Mouse (Mus musculus) CH12.LX (cell line): ENCODE measurements at regions not wholly inside any gene's neighbourhood (a gene's known extent, or its start where the extent isn't known, plus 50 kb on each side); places are given as distances from the start of the nearest gene placed in this dataset.

ENCODE experiments used
- DNase-seq: peaks from one replicate; pipeline ENCODE4 v3.0.0-alpha.2; 2013; ENCODE audit errors: extremely low read depth
- H3K27ac ChIP-seq: 2 replicates; pipeline ENCODE4 v1.5.1; 2012; ENCODE audit warnings: low read depth, mild to moderate bottlenecking, control low read depth, moderate library complexity; ENCODE audit not compliant: insufficient read depth
- H3K27me3 ChIP-seq: replicated peaks from 2 replicates; pipeline ENCODE3; 2012; ENCODE audit warnings: inconsistent platforms
- H3K36me3 ChIP-seq, 2 experiments: replicated peaks in 1 of 2; 2 replicates each; pipeline versions ENCODE3 to v1.6.1; 2012; ENCODE audit warnings: inconsistent platforms in 1 of 2, low read length in 1 of 2, mild to moderate bottlenecking in 1 of 2, mixed read lengths in 1 of 2, moderate library complexity in 1 of 2; ENCODE audit not compliant: control insufficient read depth in 1 of 2, insufficient read depth in 1 of 2
- H3K4me1 ChIP-seq, 2 experiments: 2 replicates each; pipeline ENCODE4 v1.6.1; 2012; ENCODE audit warnings: inconsistent platforms in 1 of 2, moderate library complexity in 1 of 2; ENCODE audit not compliant: insufficient read depth in 2 of 2, control insufficient read depth in 1 of 2
- H3K4me2 ChIP-seq: 2 replicates; pipeline ENCODE4 v1.6.1; 2012; ENCODE audit warnings: low read depth, mild to moderate bottlenecking, control low read depth; ENCODE audit not compliant: poor library complexity, insufficient read depth, severe bottlenecking
- H3K4me3 ChIP-seq, 3 experiments: fragments of 150-350 bp in 1 of 3; sonication (generic) in 1 of 3; replicated peaks in 1 of 3; 2 replicates each; pipeline versions ENCODE3 to v1.5.1; 2011 to 2012; ENCODE audit warnings: low read depth in 2 of 3, low read length in 2 of 3, mild to moderate bottlenecking in 2 of 3, moderate library complexity in 2 of 3, control low read depth in 1 of 3, improper control_type of control experiment in 1 of 3, inconsistent platforms in 1 of 3, mixed read lengths in 1 of 3; ENCODE audit not compliant: poor library complexity in 1 of 3
- H3K79me2 ChIP-seq: replicated peaks from 2 replicates; pipeline ENCODE4 v1.6.1; 2012; ENCODE audit warnings: mild to moderate bottlenecking, moderate library complexity; ENCODE audit not compliant: control insufficient read depth, poor library complexity, insufficient read depth, severe bottlenecking; ENCODE audit errors: extremely low read depth
- H3K9ac ChIP-seq: 2 replicates; pipeline ENCODE4 v1.6.1; 2012; ENCODE audit warnings: low read depth, mild to moderate bottlenecking, control low read depth, moderate library complexity; ENCODE audit not compliant: insufficient read depth
- H3K9me3 ChIP-seq: replicated peaks from 2 replicates; pipeline ENCODE3; 2012; ENCODE audit warnings: low read length, inconsistent platforms, mixed read lengths
- CTCF ChIP-seq, 2 experiments: IDR thresholded peaks in 1 of 2; conservative IDR thresholded peaks in 1 of 2; 2 replicates each; pipeline ENCODE4 v1.5.1; 2011 to 2012; ENCODE audit warnings: low read depth in 2 of 2, low read length in 2 of 2, improper control_type of control experiment in 1 of 2, inconsistent platforms in 1 of 2, mild to moderate bottlenecking in 1 of 2, moderate library complexity in 1 of 2
- E2F4 ChIP-seq: IDR thresholded peaks from 2 replicates; pipeline ENCODE4 v1.6.1; 2011; ENCODE audit warnings: low read depth, low read length, improper control_type of control experiment; ENCODE audit not compliant: insufficient replicate concordance
- EP300 ChIP-seq: IDR thresholded peaks from 2 replicates; pipeline ENCODE4 v1.6.1; 2011; ENCODE audit warnings: low read length, improper control_type of control experiment
- GABPA ChIP-seq: IDR thresholded peaks from 2 replicates; pipeline ENCODE4 v1.6.1; 2012; ENCODE audit warnings: low read depth, low read length, improper control_type of control experiment, inconsistent platforms; ENCODE audit not compliant: insufficient replicate concordance
- HCFC1 ChIP-seq: IDR thresholded peaks from 2 replicates; pipeline ENCODE4 v1.6.1; 2012; ENCODE audit warnings: low read depth, mild to moderate bottlenecking, inconsistent platforms, low read length, improper control_type of control experiment
- JUN ChIP-seq: IDR thresholded peaks from 2 replicates; pipeline ENCODE4 v1.6.1; 2011; ENCODE audit warnings: low read depth, mild to moderate bottlenecking, low read length, improper control_type of control experiment, moderate library complexity; ENCODE audit not compliant: insufficient read depth
- JUND ChIP-seq: conservative IDR thresholded peaks from 2 replicates; pipeline ENCODE4 v1.6.1; 2011; ENCODE audit warnings: low read depth, low read length, improper control_type of control experiment
- KAT2A ChIP-seq: IDR thresholded peaks from 2 replicates; pipeline ENCODE4 v1.6.1; 2012; ENCODE audit warnings: low read length, improper control_type of control experiment, inconsistent platforms; ENCODE audit not compliant: insufficient replicate concordance
- MEF2A ChIP-seq: IDR thresholded peaks from 2 replicates; pipeline ENCODE4 v1.6.1; 2014; ENCODE audit warnings: low read depth, mild to moderate bottlenecking, inconsistent platforms, low read length, improper control_type of control experiment, borderline replicate concordance
- MXI1 ChIP-seq: IDR thresholded peaks from 2 replicates; pipeline ENCODE4 v1.6.1; 2011; ENCODE audit warnings: mild to moderate bottlenecking, low read depth, low read length, improper control_type of control experiment
- NELFE ChIP-seq: IDR thresholded peaks from 2 replicates; pipeline ENCODE4 v1.6.1; 2011; ENCODE audit warnings: low read depth, low read length, improper control_type of control experiment
- NRF1 ChIP-seq: IDR thresholded peaks from 2 replicates; pipeline ENCODE4 v1.6.1; 2014; ENCODE audit warnings: low read depth, mild to moderate bottlenecking, inconsistent platforms, low read length, improper control_type of control experiment, moderate library complexity
- PAX5 ChIP-seq: IDR thresholded peaks from 2 replicates; pipeline ENCODE4 v1.6.1; 2012; ENCODE audit warnings: low read length, inconsistent platforms, mixed read lengths
- POLR2A ChIP-seq: IDR thresholded peaks from 2 replicates; pipeline ENCODE4 v1.6.1; 2011; ENCODE audit warnings: low read depth, mild to moderate bottlenecking, improper control_type of control experiment, low read length
- TCF12 ChIP-seq: IDR thresholded peaks from 2 replicates; pipeline ENCODE4 v1.6.1; 2014; ENCODE audit warnings: low read depth, mild to moderate bottlenecking, inconsistent platforms, low read length, improper control_type of control experiment
- UBTF ChIP-seq: IDR thresholded peaks from 2 replicates; pipeline ENCODE4 v1.6.1; 2012; ENCODE audit warnings: low read depth, mild to moderate bottlenecking, inconsistent platforms, low read length, improper control_type of control experiment, moderate library complexity
- USF1 ChIP-seq: IDR thresholded peaks from 2 replicates; pipeline ENCODE4 v1.6.1; 2014; ENCODE audit warnings: low read depth, mild to moderate bottlenecking, inconsistent platforms, low read length, improper control_type of control experiment
- ZC3H11A ChIP-seq: IDR thresholded peaks from 2 replicates; pipeline ENCODE4 v1.6.1; 2012; ENCODE audit warnings: low read depth, mild to moderate bottlenecking, inconsistent platforms, low read length, improper control_type of control experiment
- ZMIZ1 ChIP-seq: IDR thresholded peaks from 2 replicates; pipeline ENCODE4 v1.6.1; 2012; ENCODE audit warnings: low read depth, mild to moderate bottlenecking, inconsistent platforms, low read length, improper control_type of control experiment
- ZNF384 ChIP-seq: IDR thresholded peaks from 2 replicates; pipeline ENCODE4 v1.6.1; 2012; ENCODE audit warnings: low read depth, low read length, improper control_type of control experiment, inconsistent platforms
- dilution Hi-C: fragments of 300-500 bp; cut with MboI; formaldehyde crosslinking; loops from 2 replicates; pipeline ENCODE4 v1.14.3; 2020; ENCODE audit warnings: low sequenced_read_pairs; ENCODE audit not compliant: extremely low pct_unique_long_range_greater_than_20kb, extremely low pct_ligation_motif_present
- in situ Hi-C: fragments of 300-500 bp; cut with MboI; formaldehyde crosslinking; loops from 3 replicates; pipeline ENCODE4 v1.14.3; 2019; ENCODE audit warnings: low sequenced_read_pairs, low pct_ligation_motif_present, low pct_unique_long_range_greater_than_20kb, mixed read lengths

DNA sequence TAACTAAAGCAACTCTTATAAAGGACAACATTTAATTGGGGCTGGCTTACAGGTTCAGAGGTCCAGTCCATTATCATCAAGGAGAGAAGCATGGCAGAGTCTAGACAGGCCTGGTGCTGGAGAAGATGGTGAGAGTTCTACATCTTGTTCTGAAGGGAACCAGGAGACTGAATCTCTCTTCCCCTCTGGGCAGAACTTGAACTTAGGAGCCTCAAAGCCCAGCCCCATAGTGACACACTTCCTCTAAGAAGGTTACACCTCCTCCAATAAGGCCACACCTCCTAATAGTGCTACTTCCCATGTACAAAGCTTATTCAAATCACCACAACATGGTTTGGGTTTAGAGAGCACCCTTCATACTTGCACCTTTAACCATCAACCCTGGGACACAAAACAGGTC is 136.5 kb upstream of the Nabp1 start:
- Histone ChIP-seq H3K4me3 (no peak overlapping the region), H3K36me3 (no peaks in the 10 kb centered on the region), H3K9ac (no peak overlapping the region), H3K4me2 (no peak overlapping the region), H3K9me3 (no peaks in the 10 kb centered on the region), H3K27ac (no peak overlapping the region), H3K4me1 (peaks cover 0 to 9% of the 10 kb centered on the region in 2 experiments; a peak in 1 of 4 replicates), H3K27me3 (no peaks in the 10 kb centered on the region), H3K79me2 (no peaks in the 10 kb centered on the region)
- peak; percentile 36 for DNase-seq
- in situ Hi-C loops = loop anchor here (25.0 kb wide), 1 partner anchor 652 kb away; no protein-coding TSS in a partner anchor
- TF ChIP-seq MXI1 = no peak
- TF ChIP-seq POLR2A = peak; percentile 36; the same call in 1 of the 2 replicates
- dilution Hi-C loops = no loop called here

DNA sequence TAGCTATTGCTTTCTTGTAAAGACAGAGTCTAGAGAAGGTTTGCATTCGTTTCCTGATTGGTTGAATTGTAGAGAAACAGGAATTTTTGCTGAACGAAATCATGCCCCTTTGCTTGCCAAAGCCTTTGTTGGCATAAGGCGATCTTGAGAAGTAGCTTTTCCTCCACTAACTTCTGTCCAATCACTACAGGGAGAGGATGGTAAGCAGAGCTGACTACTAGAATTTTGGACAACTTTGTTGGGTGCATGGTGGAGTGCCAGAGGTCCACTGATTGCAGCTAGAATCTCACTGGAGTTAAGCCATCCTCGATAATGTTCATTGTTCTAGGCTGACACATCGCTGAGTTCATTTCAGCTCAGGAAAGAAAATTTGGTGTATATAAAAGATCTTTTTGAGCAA is 131.1 kb upstream of the Nabp1 start:
- dilution Hi-C loops = no loop called here
- TF ChIP-seq ZC3H11A (no peak), GABPA (no peak), KAT2A (no peak), ZNF384 (no peak), JUND (no peak), EP300 (no peak), USF1 (no peak), TCF12 (no peak), NELFE (no peak), PAX5 (no peak), MEF2A (no peak), ZMIZ1 (no peak), JUN (no peak), HCFC1 (no peak), POLR2A (no peak), NRF1 (no peak), CTCF (conservative IDR thresholded peaks at IDR 0.05 in 1 of 2, IDR thresholded peaks at IDR 0.05 in 1 of 2; ENCODE audit: low read depth in 2 of 2, low read length in 2 of 2) (no peak), E2F4 (no peak), UBTF (no peak)
- no peak overlapping the region for H3K4me3 ChIP-seq
- in situ Hi-C loops = loop anchor here (25.0 kb wide), 1 partner anchor 647 kb away; no protein-coding TSS in a partner anchor
- no peak overlapping the region for H3K9ac ChIP-seq
- DNase-seq = no peak
- H3K4me2 ChIP-seq = no peak overlapping the region
- H3K79me2 ChIP-seq = no peaks in the 10 kb centered on the region
- no peak overlapping the region for H3K27ac ChIP-seq
- H3K27me3 ChIP-seq = no peaks in the 10 kb centered on the region
- no peaks in the 10 kb centered on the region for H3K9me3 ChIP-seq
- H3K4me1 ChIP-seq = peaks cover 2 to 9% of the 10 kb centered on the region in 2 experiments; a peak in 2 of 4 replicates
- H3K36me3 ChIP-seq = no peaks in the 10 kb centered on the region
